Mouse (Mus musculus) intestine, postnatal 0 days (tissue): ENCODE data around the gene Tfdp2. TPM values are rescaled to one million over a fixed set of nuclear protein-coding genes. Genes with fewer than 3 reads are reported as not detected.

Experiments
- ATAC-seq: fragments of 200-750 bp; cut with Nextera tagmentation; 2 replicates; pipeline ENCODE4 v1.8.0; 2017; ENCODE audit warnings: mild to moderate bottlenecking, moderate TSS enrichment, moderate library complexity
- H3K27ac ChIP-seq: fragments of 300-500 bp; sonication (generic); 2 replicates; pipeline ENCODE4 v1.5.1; 2014; ENCODE audit warnings: mild to moderate bottlenecking, low read depth, low read length, moderate library complexity
- H3K27me3 ChIP-seq: fragments of 300-500 bp; sonication (generic); replicated peaks from 2 replicates; pipeline ENCODE4 v1.6.1; 2014; ENCODE audit warnings: low read length, mixed read lengths; ENCODE audit not compliant: control insufficient read depth, insufficient read depth
- H3K36me3 ChIP-seq: fragments of 300-500 bp; sonication (generic); 2 replicates; pipeline ENCODE4 v1.6.1; 2014; ENCODE audit warnings: mild to moderate bottlenecking, moderate library complexity; ENCODE audit not compliant: control insufficient read depth, insufficient read depth
- H3K4me1 ChIP-seq: fragments of 300-500 bp; sonication (generic); replicated peaks from 2 replicates; pipeline ENCODE4 v1.6.1; 2014; ENCODE audit warnings: antibody characterized with exemption, low read length, mixed read lengths; ENCODE audit not compliant: control insufficient read depth, insufficient read depth
- H3K4me2 ChIP-seq: fragments of 300-500 bp; sonication (generic); replicated peaks from 2 replicates; pipeline ENCODE4 v1.6.1; 2014; ENCODE audit warnings: low read depth, mild to moderate bottlenecking, moderate library complexity
- H3K4me3 ChIP-seq: fragments of 300-500 bp; sonication (generic); 2 replicates; pipeline ENCODE4 v1.5.1; 2014; ENCODE audit warnings: low read depth, low read length
- H3K9ac ChIP-seq: fragments of 300-500 bp; sonication (generic); 2 replicates; pipeline ENCODE4 v1.6.1; 2014; ENCODE audit warnings: mild to moderate bottlenecking, low read depth, low read length
- H3K9me3 ChIP-seq: fragments of 300-500 bp; sonication (generic); 2 replicates; pipeline ENCODE4 v1.6.1; 2016; ENCODE audit warnings: mixed run types; ENCODE audit not compliant: control insufficient read depth
- CTCF ChIP-seq: sonication (generic); IDR thresholded peaks from 2 replicates; pipeline ENCODE4 v1.5.1; 2016; ENCODE audit warnings: low read depth, mild to moderate bottlenecking, control low read depth, antibody characterized with exemption, moderate library complexity
- WGBS: fragments of 180-500 bp; shearing (Covaris S2); extraction: QIAGEN DNeasy Blood & Tissue Kit; methylation state at CpG from one replicate; pipeline ENCODE4 v1.1.7; 2014; 5-methylcytosine and 5-hydroxymethylcytosine counted together
- polyA plus RNA-seq: library from polyadenylated mRNA; unstranded; fragments of >200 nt; fragmentation: Nextera tagmentation; extraction: Ambion mirVana; gene quantifications from 2 replicates; pipeline ENCODE4 v1.2.1, GENCODE M21; 2015

The Tfdp2 gene
- polyA plus RNA-seq, 1 experiment from 2014 or later = 43.2 TPM

- no peak for TF ChIP-seq CTCF
- no peak for ATAC-seq
- H3K9me3 ChIP-seq = no peaks in the 10 kb centered on the region
- no peak overlapping the region for H3K9ac ChIP-seq
- WGBS = 61% methylated on average over 4 of the region's 4 CpGs
- H3K4me1 ChIP-seq = no peaks in the 10 kb centered on the region
- no peak overlapping the region for H3K27ac ChIP-seq
- no peak overlapping the region for H3K4me2 ChIP-seq
- 0 out of 2 replicates have a peak, but pooled peaks cover 5% of the 10 kb centered on the region for H3K36me3 ChIP-seq
- no peaks in the 10 kb centered on the region for H3K27me3 ChIP-seq
- no peak overlapping the region for H3K4me3 ChIP-seq
Measured at GRCm38 (mm10) chr9:96324502-96324901, 128.4 kb downstream of the Tfdp2 start.

GRCm38 (mm10) chr9:96326496-96326923 is 130.4 kb downstream of the Tfdp2 start:
- no peaks in the 10 kb centered on the region; the same call in 1 of the 2 replicates for H3K36me3 ChIP-seq
- no peak for ATAC-seq
- 68% methylated on average over 6 of the region's 6 CpGs for WGBS
- no peak overlapping the region for H3K9ac ChIP-seq
- no peak overlapping the region for H3K4me2 ChIP-seq
- H3K9me3 ChIP-seq = no peaks in the 10 kb centered on the region
- no peak for TF ChIP-seq CTCF
- no peaks in the 10 kb centered on the region for H3K4me1 ChIP-seq
- H3K27ac ChIP-seq = no peak overlapping the region
- no peak overlapping the region for H3K4me3 ChIP-seq
- H3K27me3 ChIP-seq = no peaks in the 10 kb centered on the region

- Histone ChIP-seq H3K36me3 (peaks cover 12% of the 10 kb centered on the region), H3K27me3 (no peaks in the 10 kb centered on the region), H3K9me3 (no peaks in the 10 kb centered on the region), H3K4me2 (no peak overlapping the region), H3K9ac (no peak overlapping the region), H3K27ac (no peak overlapping the region), H3K4me3 (no peak overlapping the region), H3K4me1 (no peaks in the 10 kb centered on the region)
- WGBS = 83% methylated on average over 4 of the region's 4 CpGs
- TF ChIP-seq CTCF = no peak
- ATAC-seq = no peak
Measured at GRCm38 (mm10) chr9:96328226-96328625, 132.2 kb downstream of the Tfdp2 start.

- Histone ChIP-seq H3K9ac (no peak overlapping the region), H3K4me2 (no peak overlapping the region), H3K4me1 (no peaks in the 10 kb centered on the region), H3K4me3 (no peak overlapping the region), H3K9me3 (no peaks in the 10 kb centered on the region), H3K27me3 (no peaks in the 10 kb centered on the region), H3K36me3 (peaks cover 31% of the 10 kb centered on the region), H3K27ac (no peak overlapping the region)
- no peak for TF ChIP-seq CTCF
- WGBS = 54% methylated on average over 5 of the region's 5 CpGs
- peak; percentile 50; the same call in 1 of the 2 replicates for ATAC-seq
Measured at GRCm38 (mm10) chr9:96331146-96331545, 135.1 kb downstream of the Tfdp2 start.

GRCm38 (mm10) chr9:96345750-96346149 is 149.7 kb downstream of the Tfdp2 start:
- Histone ChIP-seq H3K27ac (no peak overlapping the region), H3K9ac (no peak overlapping the region), H3K4me3 (no peak overlapping the region), H3K36me3 (peaks cover 23% of the 10 kb centered on the region), H3K9me3 (no peaks in the 10 kb centered on the region), H3K4me1 (no peaks in the 10 kb centered on the region), H3K27me3 (no peaks in the 10 kb centered on the region), H3K4me2 (no peak overlapping the region)
- WGBS = 95% methylated on average over 3 of the region's 3 CpGs
- no peak for ATAC-seq
- TF ChIP-seq CTCF = no peak

GRCm38 (mm10) chr9:96348885-96349284 is 152.8 kb downstream of the Tfdp2 start:
- TF ChIP-seq CTCF = no peak
- Histone ChIP-seq H3K9me3 (no peaks in the 10 kb centered on the region), H3K27me3 (no peaks in the 10 kb centered on the region), H3K4me3 (no peak overlapping the region), H3K27ac (no peak overlapping the region), H3K36me3 (0 out of 2 replicates have a peak, but pooled peaks cover 4% of the 10 kb centered on the region), H3K4me2 (no peak overlapping the region), H3K9ac (no peak overlapping the region), H3K4me1 (peaks cover 2% of the 10 kb centered on the region; the same call in 1 of the 2 replicates)
- 85% methylated on average over 5 of the region's 5 CpGs for WGBS
- no peak for ATAC-seq

GRCm38 (mm10) chr9:96350010-96350409 is 153.9 kb downstream of the Tfdp2 start:
- Histone ChIP-seq H3K36me3 (0 out of 2 replicates have a peak, but pooled peaks cover under 1% of the 10 kb centered on the region), H3K9ac (no peak overlapping the region), H3K4me1 (peaks cover 4% of the 10 kb centered on the region; the same call in 1 of the 2 replicates), H3K27ac (no peak overlapping the region), H3K27me3 (no peaks in the 10 kb centered on the region), H3K4me2 (no peak overlapping the region), H3K4me3 (no peak overlapping the region), H3K9me3 (no peaks in the 10 kb centered on the region)
- TF ChIP-seq CTCF = peak; percentile 85
- 36% methylated on average over 4 of the region's 4 CpGs for WGBS
- no peak for ATAC-seq
